Mouse (Mus musculus) fat pad, adult 2 months (tissue): Measurements from ENCODE around the gene 2900026A02Rik.
A peak's percentile ranks its signal among the peaks of the same experiment; 100 is the strongest.

Experiments used
- DNase-seq: peaks from one replicate; pipeline ENCODE4 v3.0.0-alpha.2; 2011; ENCODE audit warnings: low read depth, low spot score; ENCODE audit errors: extremely low read depth

The 2900026A02Rik gene

GRCm38 (mm10) chr5:113175976-113176375 lies 45.1 kb downstream of the 2900026A02Rik start:
- no peak for DNase-seq

GRCm38 (mm10) chr5:113174916-113175692 lies 45.9 kb downstream of the 2900026A02Rik start:
- no peak for DNase-seq

GRCm38 (mm10) chr5:113173318-113173717 lies 47.7 kb downstream of the 2900026A02Rik start:
- DNase-seq: no peak

GRCm38 (mm10) chr5:113171968-113172578 lies 49.0 kb downstream of the 2900026A02Rik start:
- DNase-seq: no peak

GRCm38 (mm10) chr5:113170064-113170754 lies 50.8 kb downstream of the 2900026A02Rik start:
- DNase-seq: no peak

GRCm38 (mm10) chr5:113167733-113168132 lies 53.3 kb downstream of the 2900026A02Rik start:
- no peak for DNase-seq

GRCm38 (mm10) chr5:113165481-113165880 lies 55.6 kb downstream of the 2900026A02Rik start:
- no peak for DNase-seq

GRCm38 (mm10) chr5:113164873-113165441 lies 56.1 kb downstream of the 2900026A02Rik start:
- peak; percentile 52 for DNase-seq

- DNase-seq: no peak
Observed at GRCm38 (mm10) chr5:113164448-113164847, 56.6 kb downstream of the 2900026A02Rik start.

- DNase-seq: no peak
Observed at GRCm38 (mm10) chr5:113163116-113163515, 57.9 kb downstream of the 2900026A02Rik start.

GRCm38 (mm10) chr5:113162699-113163098 lies 58.3 kb downstream of the 2900026A02Rik start:
- no peak for DNase-seq

- DNase-seq: no peak
Observed at GRCm38 (mm10) chr5:113161576-113161975, 59.5 kb downstream of the 2900026A02Rik start.

GRCm38 (mm10) chr5:113160320-113160719 lies 60.7 kb downstream of the 2900026A02Rik start:
- DNase-seq: no peak

GRCm38 (mm10) chr5:113158759-113159355 lies 62.2 kb downstream of the 2900026A02Rik start:
- DNase-seq: no peak

GRCm38 (mm10) chr5:113157588-113157987 lies 63.4 kb downstream of the 2900026A02Rik start:
- no peak for DNase-seq

GRCm38 (mm10) chr5:113157006-113157405 lies 64.0 kb downstream of the 2900026A02Rik start:
- DNase-seq: no peak

GRCm38 (mm10) chr5:113155133-113155532 lies 65.9 kb downstream of the 2900026A02Rik start:
- no peak for DNase-seq

GRCm38 (mm10) chr5:113154441-113154840 lies 66.6 kb downstream of the 2900026A02Rik start:
- peak; percentile 51 for DNase-seq

- no peak for DNase-seq
Observed at GRCm38 (mm10) chr5:113153508-113153830, 67.6 kb downstream of the 2900026A02Rik start.

GRCm38 (mm10) chr5:113152663-113153507 lies 68.2 kb downstream of the 2900026A02Rik start:
- DNase-seq: peak; percentile 72
